Mouse (Mus musculus): ENCODE data around the gene Clstn3. TPM values are rescaled to one million over a fixed set of nuclear protein-coding genes. Genes with fewer than 3 reads are reported as not detected.

The Clstn3 gene
- total and polyA plus RNA-seq, 2 experiments from 2014 or later, result 184 to 338 TPM

- Histone ChIP-seq H3K27me3 (ENCODE audit: insufficient read depth, low read length) (no peaks in the 10 kb centered on the region), H3K4me2 (ENCODE audit: low read depth, low read length) (no peak overlapping the region), H3K9me3 (ENCODE audit: low read length) (no peaks in the 10 kb centered on the region), H3K36me3 (ENCODE audit: insufficient read depth, low read length) (no peaks in the 10 kb centered on the region), H3K4me3 (ENCODE audit: low read length) (no peak overlapping the region), H3K9ac (replicated peaks; ENCODE audit: low read length) (no peak overlapping the region), H3K4me1 (ENCODE audit: insufficient read depth, low read length) (peaks cover 9% of the 10 kb centered on the region; the same call in 1 of the 2 replicates), H3K27ac (no peak overlapping the region)
- ATAC-seq (no peak), DNase-seq (ENCODE audit: low spot score) (no peak)
- WGBS, result 87% methylated on average over 4 of the region's 4 CpGs
- TF ChIP-seq CTCF (IDR thresholded peaks at IDR 0.05; ENCODE audit: low read depth), result no peak
Observed at GRCm38 (mm10) chr6:124459388-124459787, 5.2 kb downstream of the Clstn3 start.

GRCm38 (mm10) chr6:124458505-124458904 lies 6.1 kb downstream of the Clstn3 start:
- Histone ChIP-seq H3K9ac (replicated peaks; ENCODE audit: low read length) (no peak overlapping the region), H3K27ac (no peak overlapping the region), H3K27me3 (ENCODE audit: insufficient read depth, low read length) (no peaks in the 10 kb centered on the region), H3K4me3 (ENCODE audit: low read length) (no peak overlapping the region), H3K4me1 (ENCODE audit: insufficient read depth, low read length) (peaks cover 9% of the 10 kb centered on the region; the same call in 1 of the 2 replicates), H3K36me3 (ENCODE audit: insufficient read depth, low read length) (no peaks in the 10 kb centered on the region), H3K9me3 (ENCODE audit: low read length) (no peaks in the 10 kb centered on the region), H3K4me2 (ENCODE audit: low read depth, low read length) (no peak overlapping the region)
- DNase-seq (ENCODE audit: low spot score) (peak; percentile 34), ATAC-seq (0 out of 2 replicates have a peak, but pooled peaks have one; percentile 21)
- 80% methylated on average over 11 of the region's 11 CpGs for WGBS
- TF ChIP-seq CTCF (IDR thresholded peaks at IDR 0.05; ENCODE audit: low read depth), result no peak

DNA sequence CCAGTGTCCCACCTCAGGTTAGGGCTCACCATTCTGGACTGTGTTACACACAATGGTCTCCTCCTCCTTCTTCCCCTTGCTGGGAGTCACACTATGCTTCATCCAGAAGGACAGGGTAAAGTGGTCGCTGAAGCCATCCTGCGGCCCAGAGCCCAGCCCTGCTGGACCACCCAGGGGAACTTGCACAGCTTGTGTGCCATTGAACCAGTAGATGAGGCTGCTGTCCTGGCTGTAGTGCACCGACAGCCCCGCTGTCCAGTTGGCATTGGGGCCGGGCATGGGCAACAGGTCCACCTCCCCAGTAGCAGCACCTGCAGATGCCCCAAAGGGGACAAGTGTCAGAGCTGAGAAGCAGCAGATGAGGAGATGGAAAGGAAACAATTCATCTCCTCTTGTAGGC lies 6.8 kb downstream of the Clstn3 start:
- Histone ChIP-seq H3K9ac (replicated peaks; ENCODE audit: low read length) (no peak overlapping the region), H3K4me1 (ENCODE audit: insufficient read depth, low read length) (peaks cover 9% of the 10 kb centered on the region; the same call in 1 of the 2 replicates), H3K4me3 (ENCODE audit: low read length) (no peak overlapping the region), H3K27me3 (ENCODE audit: insufficient read depth, low read length) (no peaks in the 10 kb centered on the region), H3K36me3 (ENCODE audit: insufficient read depth, low read length) (no peaks in the 10 kb centered on the region), H3K27ac (no peak overlapping the region), H3K9me3 (ENCODE audit: low read length) (no peaks in the 10 kb centered on the region), H3K4me2 (ENCODE audit: low read depth, low read length) (no peak overlapping the region)
- DNase-seq (ENCODE audit: low spot score) (no peak), ATAC-seq (no peak)
- TF ChIP-seq CTCF (IDR thresholded peaks at IDR 0.05; ENCODE audit: low read depth), result no peak
- 86% methylated on average over 5 of the region's 5 CpGs for WGBS

- Histone ChIP-seq H3K9me3 (ENCODE audit: low read length) (no peaks in the 10 kb centered on the region), H3K36me3 (ENCODE audit: insufficient read depth, low read length) (no peaks in the 10 kb centered on the region; the same call in 1 of the 2 replicates), H3K4me3 (ENCODE audit: low read length) (no peak overlapping the region), H3K27me3 (ENCODE audit: insufficient read depth, low read length) (no peaks in the 10 kb centered on the region), H3K9ac (replicated peaks; ENCODE audit: low read length) (no peak overlapping the region), H3K4me2 (ENCODE audit: low read depth, low read length) (no peak overlapping the region), H3K27ac (no peak overlapping the region), H3K4me1 (ENCODE audit: insufficient read depth, low read length) (no peaks in the 10 kb centered on the region)
- DNase-seq (ENCODE audit: low spot score), result no peak
- no peak for ATAC-seq
- WGBS, result 95% methylated on average over 5 of the region's 5 CpGs
- TF ChIP-seq CTCF (IDR thresholded peaks at IDR 0.05; ENCODE audit: low read depth), result no peak
Observed at GRCm38 (mm10) chr6:124456243-124456642, 8.4 kb downstream of the Clstn3 start.

DNA sequence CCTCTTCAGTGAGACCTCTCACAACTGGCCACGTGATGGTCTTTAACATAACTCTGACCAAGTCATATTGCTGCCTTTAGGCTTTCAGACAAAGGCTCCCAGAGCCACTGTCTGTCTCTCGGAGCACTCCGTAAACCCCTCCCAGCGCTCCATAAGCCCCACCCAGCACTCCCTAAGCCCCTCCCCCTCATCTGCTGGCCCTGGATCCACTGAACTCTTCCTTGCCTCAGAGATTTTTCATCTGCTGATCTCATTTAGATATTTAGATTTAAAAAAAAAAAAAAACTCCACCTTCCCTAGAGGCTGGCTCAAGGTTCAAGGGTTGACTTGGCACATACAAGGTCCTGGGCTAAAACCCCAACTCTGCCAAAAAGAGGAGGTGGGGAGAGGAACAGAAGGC lies 10.8 kb downstream of the Clstn3 start:
- WGBS, result 50% methylated on average over 4 of the region's 4 CpGs
- Histone ChIP-seq H3K4me3 (ENCODE audit: low read length) (no peak overlapping the region), H3K27ac (no peak overlapping the region), H3K4me2 (ENCODE audit: low read depth, low read length) (no peak overlapping the region), H3K9ac (replicated peaks; ENCODE audit: low read length) (no peak overlapping the region), H3K4me1 (ENCODE audit: insufficient read depth, low read length) (no peaks in the 10 kb centered on the region), H3K36me3 (ENCODE audit: insufficient read depth, low read length) (peaks cover 8% of the 10 kb centered on the region), H3K27me3 (ENCODE audit: insufficient read depth, low read length) (no peaks in the 10 kb centered on the region), H3K9me3 (ENCODE audit: low read length) (no peaks in the 10 kb centered on the region)
- no peak for DNase-seq (ENCODE audit: low spot score)
- no peak for ATAC-seq
- TF ChIP-seq CTCF (IDR thresholded peaks at IDR 0.05; ENCODE audit: low read depth), result no peak

GRCm38 (mm10) chr6:124451995-124452394 lies 12.6 kb downstream of the Clstn3 start:
- DNase-seq (ENCODE audit: low spot score) (no peak), ATAC-seq (no peak)
- H3K27me3 ChIP-seq (ENCODE audit: insufficient read depth, low read length), result no peaks in the 10 kb centered on the region
- WGBS, result 72% methylated on average over 3 of the region's 3 CpGs
- no peak overlapping the region for H3K9ac ChIP-seq (replicated peaks; ENCODE audit: low read length)
- no peaks in the 10 kb centered on the region for H3K9me3 ChIP-seq (ENCODE audit: low read length)
- no peak overlapping the region for H3K27ac ChIP-seq
- no peak overlapping the region for H3K4me2 ChIP-seq (ENCODE audit: low read depth, low read length)
- H3K4me3 ChIP-seq (ENCODE audit: low read length), result no peak overlapping the region
- H3K36me3 ChIP-seq (ENCODE audit: insufficient read depth, low read length), result peaks cover 8% of the 10 kb centered on the region
- no peak for TF ChIP-seq CTCF (IDR thresholded peaks at IDR 0.05; ENCODE audit: low read depth)
- no peaks in the 10 kb centered on the region for H3K4me1 ChIP-seq (ENCODE audit: insufficient read depth, low read length)

GRCm38 (mm10) chr6:124449668-124450383 lies 14.8 kb downstream of the Clstn3 start:
- Histone ChIP-seq H3K4me2 (ENCODE audit: low read depth, low read length) (no peak overlapping the region), H3K4me3 (ENCODE audit: low read length) (no peak overlapping the region), H3K27ac (no peak overlapping the region), H3K27me3 (ENCODE audit: insufficient read depth, low read length) (no peaks in the 10 kb centered on the region), H3K9me3 (ENCODE audit: low read length) (no peaks in the 10 kb centered on the region), H3K9ac (replicated peaks; ENCODE audit: low read length) (no peak overlapping the region), H3K4me1 (ENCODE audit: insufficient read depth, low read length) (no peaks in the 10 kb centered on the region), H3K36me3 (ENCODE audit: insufficient read depth, low read length) (peaks cover 8% of the 10 kb centered on the region)
- no peak for ATAC-seq
- no peak for TF ChIP-seq CTCF (IDR thresholded peaks at IDR 0.05; ENCODE audit: low read depth)
- WGBS, result 88% methylated on average over 18 of the region's 18 CpGs
- no peak for DNase-seq (ENCODE audit: low spot score)
